Mouse (Mus musculus) adrenal gland, postnatal 14 days (tissue): Measurements from ENCODE around the gene Fars2. TPM values are rescaled to one million over a fixed set of nuclear protein-coding genes. Genes with fewer than 3 reads are reported as not detected.
A peak's percentile ranks its signal among the peaks of the same experiment; 100 is the strongest.
"Not testable (repeated sequence)": the region's sequence is repeated elsewhere in the genome, so short reads cannot be mapped to it uniquely, and the experiment has no call there.

Experiments
- DNase-seq: peaks from one replicate; pipeline ENCODE4 v3.0.0; 2021; ENCODE audit warnings: mixed read lengths
- total RNA-seq: library from RNA; stranded (reverse); gene quantifications from 2 replicates; pipeline ENCODE4 v1.2.3, GENCODE M21; 2021

The Fars2 gene
- total RNA-seq, 1 experiment from 2014 or later: 83.6 TPM

DNA sequence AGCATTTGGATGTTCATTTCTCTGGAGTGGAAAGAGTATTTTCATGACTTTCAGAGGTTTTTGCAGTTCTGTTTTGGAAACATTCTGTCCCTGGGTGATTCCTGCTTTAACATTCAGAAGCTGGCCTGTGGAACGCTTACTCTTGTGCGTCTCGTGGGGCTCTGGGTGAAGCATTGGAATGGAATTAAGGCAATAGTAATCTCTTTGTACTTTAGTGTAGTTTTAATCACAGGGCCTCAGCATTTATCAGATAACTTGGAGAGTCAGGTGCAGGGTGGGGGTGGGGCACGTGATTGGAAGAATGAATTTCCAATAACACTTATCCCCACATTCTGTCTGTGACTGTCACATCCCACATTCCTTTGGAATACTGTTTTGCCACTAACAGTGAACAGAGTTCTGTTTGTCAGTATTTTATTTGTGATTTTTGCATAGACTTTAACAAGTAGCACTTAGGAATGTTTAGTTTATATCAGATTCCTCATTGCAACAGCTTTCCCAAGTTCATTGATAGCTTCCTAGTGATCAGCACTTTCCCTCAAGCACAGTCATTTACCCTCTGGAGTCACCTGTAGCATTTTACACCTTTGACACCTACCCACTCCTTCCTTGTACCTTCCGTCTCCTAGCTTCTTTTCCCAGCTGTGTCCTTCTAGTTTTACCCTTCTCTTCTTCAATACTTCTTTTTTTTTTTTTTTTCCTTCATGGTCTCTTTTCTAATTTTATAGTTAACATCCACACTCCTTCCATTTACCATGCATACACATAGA is 23.2 kb downstream of the Fars2 start:
- DNase-seq: no peak

- DNase-seq: no peak
Measured at GRCm38 (mm10) chr13:36145601-36146000, 28.4 kb downstream of the Fars2 start.

- DNase-seq: no peak
Measured at GRCm38 (mm10) chr13:36149175-36149939, 32.1 kb downstream of the Fars2 start.

DNA sequence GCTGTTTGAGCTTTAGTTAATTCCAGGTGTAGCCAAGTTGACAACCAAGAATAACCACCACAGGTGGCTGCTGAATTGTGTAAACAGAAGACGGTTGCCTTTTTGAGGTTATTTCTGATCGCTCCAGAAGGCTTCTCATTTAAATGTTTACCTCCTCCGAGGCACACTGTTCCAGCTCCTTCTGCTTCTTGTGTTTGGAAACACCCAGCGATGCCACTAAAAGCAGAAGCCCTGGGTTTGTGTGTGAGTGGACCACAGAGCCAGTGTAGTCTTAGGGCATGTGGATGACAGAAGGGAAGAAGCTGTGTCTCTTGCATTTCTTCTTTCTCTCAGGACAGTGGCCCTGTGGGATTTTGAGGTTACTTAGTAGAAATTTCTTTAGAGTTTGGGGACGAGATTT is 33.1 kb downstream of the Fars2 start:
- DNase-seq: no peak

DNA sequence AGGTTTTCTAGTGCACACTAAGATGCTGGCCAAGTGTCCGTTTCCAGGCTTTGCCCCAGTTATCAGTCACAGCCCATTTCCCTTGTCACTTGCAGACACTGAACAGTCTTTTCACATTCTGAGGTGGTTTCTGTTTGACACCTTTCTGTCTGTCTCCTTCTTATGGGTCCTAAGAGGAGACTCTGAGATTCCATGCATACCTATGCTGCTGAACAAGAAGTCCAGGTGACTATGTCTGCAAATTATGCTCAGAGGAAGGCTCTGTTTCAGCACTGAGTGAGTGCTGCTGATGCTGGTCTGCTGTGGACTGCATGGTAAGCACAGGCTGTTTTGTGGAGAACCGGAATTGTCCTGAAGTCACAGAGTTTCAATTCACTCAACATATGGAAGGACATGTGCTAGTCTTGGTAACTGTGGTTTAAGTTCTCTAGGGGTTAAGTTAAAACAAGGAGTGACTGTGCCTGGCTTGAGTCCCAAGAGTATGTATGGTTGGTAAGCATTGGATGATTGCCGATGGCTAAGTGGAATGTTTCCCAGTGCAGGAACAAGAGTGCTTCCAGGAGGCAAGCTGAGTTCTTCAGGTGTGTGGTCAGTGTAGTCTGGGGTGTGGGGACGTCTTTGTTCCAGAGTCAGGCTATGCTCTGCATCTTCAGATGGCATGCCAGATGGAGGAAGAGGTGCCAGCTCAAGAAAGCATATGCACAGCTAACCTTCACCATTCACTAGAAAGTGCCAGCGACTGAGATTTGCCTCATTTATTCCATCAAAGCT is 35.7 kb downstream of the Fars2 start:
- no peak for DNase-seq

GRCm38 (mm10) chr13:36156340-36156931 is 39.2 kb downstream of the Fars2 start:
- DNase-seq: peak; percentile 49

GRCm38 (mm10) chr13:36163411-36163810 is 46.2 kb downstream of the Fars2 start:
- no peak for DNase-seq

DNA sequence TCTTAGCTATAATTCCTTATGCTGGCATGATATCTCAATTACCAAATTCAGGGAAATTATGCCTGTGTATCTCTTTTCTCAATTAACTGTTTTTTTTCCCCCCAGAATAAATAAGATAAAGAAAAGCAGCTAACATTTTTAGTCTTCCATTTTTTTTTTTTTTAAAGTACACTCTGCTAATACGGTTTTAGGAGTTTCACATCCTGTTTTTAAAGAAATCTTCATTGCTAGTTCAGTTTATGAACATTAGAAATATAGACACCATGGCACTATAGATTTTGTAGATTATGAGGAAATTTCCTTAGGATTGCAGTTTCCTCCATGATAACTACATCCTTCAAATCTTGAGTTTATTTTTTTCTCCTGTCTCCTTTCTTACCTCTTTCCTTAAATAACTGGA is 46.7 kb downstream of the Fars2 start:
- no peak for DNase-seq

DNA sequence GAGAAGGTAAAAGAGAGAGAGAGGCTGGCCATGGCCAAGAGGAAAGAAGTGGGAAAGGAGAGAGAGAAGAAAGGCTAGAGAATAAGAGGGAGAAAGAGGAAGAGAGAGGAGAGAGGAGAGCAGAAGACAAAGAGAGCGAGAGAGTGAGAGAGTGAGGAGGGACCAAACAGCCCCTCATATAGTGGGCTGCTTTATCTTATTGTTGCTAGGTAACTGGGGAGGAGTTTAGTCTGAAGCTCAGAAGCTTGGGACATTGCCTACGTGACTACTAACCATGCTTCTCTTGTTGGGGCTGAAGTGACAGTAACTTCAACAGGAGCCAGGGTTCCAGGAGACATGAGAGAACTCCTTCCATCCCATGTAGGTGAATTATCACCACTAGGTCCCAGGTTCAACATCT is 55.8 kb downstream of the Fars2 start:
- DNase-seq: not testable (repeated sequence)

- no peak for DNase-seq
Measured at GRCm38 (mm10) chr13:36174101-36174500, 56.9 kb downstream of the Fars2 start.

- DNase-seq: no peak
Measured at GRCm38 (mm10) chr13:36174772-36175171, 57.6 kb downstream of the Fars2 start.

- no peak for DNase-seq
Measured at GRCm38 (mm10) chr13:36181231-36181630, 64.0 kb downstream of the Fars2 start.

- peak; percentile 43 for DNase-seq
Measured at GRCm38 (mm10) chr13:36190577-36190976, 73.4 kb downstream of the Fars2 start.

- no peak for DNase-seq
Measured at GRCm38 (mm10) chr13:36193484-36194113, 76.4 kb downstream of the Fars2 start.

DNA sequence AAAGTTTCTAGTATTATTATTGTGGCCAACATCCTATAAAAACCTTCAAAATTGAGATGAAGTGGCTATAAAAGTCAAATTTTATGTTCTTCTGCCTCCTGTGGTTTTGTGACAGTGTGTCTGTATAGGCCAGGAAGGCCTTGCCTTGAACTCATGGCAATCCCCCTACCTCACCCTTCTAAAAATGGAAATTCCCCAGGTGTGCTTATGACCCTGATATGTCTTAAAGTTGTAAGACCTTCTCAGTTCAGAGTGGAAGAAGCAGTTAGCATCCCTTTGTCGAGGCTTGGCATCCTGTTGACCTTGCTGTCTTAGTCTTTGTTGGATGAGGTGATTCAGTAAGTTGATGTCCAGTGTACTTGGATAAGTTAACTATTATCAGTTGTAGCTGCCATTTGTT is 82.1 kb downstream of the Fars2 start:
- DNase-seq: no peak

- DNase-seq: no peak
Measured at GRCm38 (mm10) chr13:36200453-36200852, 83.2 kb downstream of the Fars2 start.

DNA sequence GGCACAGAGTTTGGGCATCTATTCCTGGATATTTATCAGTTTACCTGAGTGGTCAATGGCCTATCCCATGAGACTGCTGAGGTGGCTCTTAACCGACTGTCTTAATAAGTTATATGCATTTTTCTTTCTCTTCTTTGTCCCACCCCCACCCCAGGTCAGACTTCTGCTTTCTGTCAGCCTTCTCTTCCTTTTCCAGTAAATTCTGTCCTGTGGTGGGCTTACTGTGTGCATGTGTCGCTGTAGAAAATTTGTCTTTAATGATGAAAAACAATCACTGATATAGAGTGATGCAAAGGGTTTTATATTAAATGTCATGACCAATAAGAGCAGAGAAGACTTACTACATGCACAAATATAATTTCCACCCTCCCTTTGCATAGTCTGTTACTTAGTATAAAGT is 85.3 kb downstream of the Fars2 start:
- DNase-seq: no peak

DNA sequence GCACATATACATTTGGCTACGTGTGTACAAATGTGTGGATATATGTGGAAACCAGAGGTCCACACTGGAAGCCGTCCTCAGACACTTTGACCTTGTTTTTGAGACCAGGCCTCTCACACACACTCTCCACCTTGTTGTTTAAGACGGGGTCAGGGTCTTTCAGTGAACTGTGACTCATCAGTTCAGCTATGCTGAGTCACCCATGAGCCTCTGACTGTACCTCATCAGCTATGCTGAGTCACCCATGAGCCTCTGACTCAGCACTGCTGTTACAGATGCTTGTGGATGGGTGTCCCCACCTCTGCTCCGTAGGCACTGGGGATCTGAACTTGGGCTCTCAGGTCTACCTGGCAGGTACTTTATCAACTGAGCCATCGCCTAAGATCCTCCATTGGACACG is 85.8 kb downstream of the Fars2 start:
- peak; percentile 68 for DNase-seq

DNA sequence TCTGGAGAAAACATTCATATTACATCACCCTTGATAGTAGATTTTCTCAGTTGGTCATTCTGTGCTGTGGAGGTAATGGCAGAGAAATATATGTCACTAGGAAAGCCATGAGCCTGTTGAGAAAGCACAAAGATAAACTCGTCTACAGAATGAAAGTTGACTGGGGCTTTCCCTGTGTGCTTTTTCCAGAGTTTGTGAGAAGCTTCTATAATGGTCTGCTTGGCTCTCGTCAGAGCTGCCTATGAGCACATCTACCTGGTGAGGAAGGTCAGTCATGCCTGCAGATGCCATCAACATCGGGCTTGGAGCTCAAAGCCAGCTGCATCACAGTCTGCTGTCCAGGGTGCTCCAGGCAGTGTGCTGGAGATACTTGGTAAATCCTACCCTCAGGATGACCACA is 87.1 kb downstream of the Fars2 start:
- no peak for DNase-seq

GRCm38 (mm10) chr13:36210965-36211364 is 93.8 kb downstream of the Fars2 start:
- no peak for DNase-seq

GRCm38 (mm10) chr13:36214056-36214455 is 96.8 kb downstream of the Fars2 start:
- DNase-seq: no peak

DNA sequence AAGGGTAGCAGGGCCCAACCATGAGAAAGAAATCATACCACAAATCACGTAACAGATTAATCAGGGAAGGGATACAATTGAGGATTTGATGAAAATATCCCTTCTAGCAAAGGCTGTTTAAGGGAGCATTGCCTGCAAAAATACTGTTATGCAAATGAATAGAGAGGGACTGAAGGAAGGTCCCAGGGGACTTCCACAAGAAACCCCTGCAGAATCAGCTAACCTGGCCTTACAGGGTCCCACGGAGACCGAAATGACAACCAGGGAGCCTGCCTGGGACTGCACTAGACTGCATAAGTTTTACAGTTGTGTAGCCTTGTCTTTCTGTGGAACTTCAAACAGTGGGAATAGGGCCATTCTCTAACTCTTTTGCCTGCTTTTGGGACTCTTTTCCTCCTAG is 98.8 kb downstream of the Fars2 start:
- DNase-seq: no peak
